Mouse (Mus musculus) spleen, adult 2 months (tissue): ENCODE data around the gene Frs2.

Source experiments
- CTCF ChIP-seq: fragments of 200-500 bp; IDR thresholded peaks from 2 replicates; pipeline ENCODE4 v1.5.1; 2011; ENCODE audit warnings: mild to moderate bottlenecking, inconsistent platforms; ENCODE audit not compliant: insufficient read depth, insufficient read length, insufficient replicate concordance; ENCODE audit errors: extremely low read depth
- POLR2A ChIP-seq: fragments of 200-500 bp; IDR thresholded peaks from 2 replicates; pipeline ENCODE4 v1.6.1; 2011; ENCODE audit warnings: low read depth, low read length, inconsistent platforms

DNA sequence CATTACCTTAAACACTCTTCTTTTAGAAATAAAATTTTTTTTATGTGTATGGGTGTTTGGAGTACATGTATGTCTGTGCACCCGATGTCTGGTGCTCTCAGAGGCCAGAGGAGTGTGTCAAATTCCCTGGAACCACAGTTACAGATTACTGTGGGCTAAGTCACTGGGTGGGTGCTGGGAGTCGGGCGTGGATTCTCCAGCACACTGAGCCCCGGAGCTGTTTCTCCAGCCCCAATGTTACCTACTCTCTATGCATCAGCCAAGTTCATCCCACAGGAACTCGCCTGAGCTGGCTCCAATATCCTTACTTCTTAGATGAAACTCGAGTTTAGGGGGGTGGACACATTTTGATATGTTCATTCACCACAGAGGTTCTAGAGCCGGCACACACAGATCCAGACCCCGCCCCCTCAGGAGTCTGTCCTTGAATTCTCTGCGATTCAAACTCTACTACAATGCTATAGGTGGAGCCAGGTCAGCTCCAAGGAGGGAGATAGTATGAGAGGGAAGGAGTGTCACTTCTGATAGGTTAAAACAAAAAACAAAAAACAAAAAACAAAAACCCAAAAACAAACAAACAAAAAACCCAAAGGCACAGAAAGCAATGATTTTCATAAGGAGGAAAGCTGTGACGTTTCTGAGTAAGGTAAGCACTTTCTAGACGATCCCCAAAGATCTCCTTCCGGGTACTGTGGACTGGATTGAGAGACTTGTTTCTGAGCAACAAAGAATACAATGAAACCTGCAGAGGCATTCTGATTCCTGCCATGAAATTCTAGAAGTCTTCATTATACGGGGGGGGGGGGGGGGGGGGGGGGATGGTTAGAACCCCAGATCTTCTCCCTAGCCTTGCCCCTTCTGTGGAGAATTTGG is 25.5 kb upstream of the Frs2 start:
- TF ChIP-seq CTCF (no peak), POLR2A (no peak)
